23 mouse cellular contexts compared by ENCODE assay signal in the genomic region with DNA sequence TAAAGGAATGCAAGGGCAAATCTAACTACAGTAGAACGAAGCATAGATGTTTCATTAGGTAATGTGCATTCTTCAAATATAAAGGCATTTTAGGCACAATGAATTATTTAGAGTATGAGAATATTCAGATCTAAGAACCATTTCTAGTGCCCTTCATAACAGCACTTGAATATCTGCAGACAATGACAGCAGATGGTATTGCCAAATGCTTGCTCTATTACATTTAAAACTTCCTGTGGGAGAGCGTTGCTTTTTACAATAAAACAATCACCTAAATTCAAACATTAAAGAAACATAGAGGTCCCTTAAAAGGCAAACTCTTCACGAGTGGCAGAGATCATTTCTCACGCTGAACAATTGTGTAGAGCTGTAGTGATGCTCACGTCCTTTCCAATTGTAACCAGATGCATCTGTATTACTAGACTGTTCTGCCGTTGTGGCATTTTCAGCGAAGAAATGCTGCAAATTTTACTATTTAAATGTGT.
A peak's percentile ranks its signal among the peaks of the same experiment; 100 is the strongest.
DNase-seq lines count a peak whose midpoint lies in the region; ATAC-seq lines count a peak whose summit lies in the region.
"Had no signal": no experiment of that assay in that cellular context is flagged by ENCODE, and none has a peak within 500 bp of the region (broad histone marks: within the 10 kb centered on the region; RNA-seq: fewer than 3 reads in every experiment).

No protein-coding gene starts in this region.

- no peaks in the 10 kb centered on the region for H3K36me3 ChIP-seq in forebrain, embryonic 14.5 days (ENCODE audit: control insufficient read depth, insufficient read depth, low read length)
- no peaks in the 10 kb centered on the region for H3K36me3 ChIP-seq in forebrain, embryonic 12.5 days (replicated peaks)
- H3K36me3 ChIP-seq: embryonic facial prominence, embryonic 15.5 days; G1E; heart, embryonic 10.5 days; hindbrain, embryonic 13.5 days had no signal

- no peaks in the 10 kb centered on the region for H3K9me3 ChIP-seq in forebrain, embryonic 14.5 days (replicated peaks; ENCODE audit: control insufficient read depth, low read length)
- no peaks in the 10 kb centered on the region for H3K9me3 ChIP-seq in forebrain, embryonic 12.5 days
- H3K9me3 ChIP-seq: embryonic facial prominence, embryonic 15.5 days; G1E; heart, embryonic 10.5 days; hindbrain, embryonic 13.5 days had no signal

- no peak overlapping the region for H3K9ac ChIP-seq in forebrain, embryonic 14.5 days (ENCODE audit: low read length)
- H3K9ac ChIP-seq in forebrain, embryonic 12.5 days, result no peak overlapping the region
- H3K9ac ChIP-seq: embryonic facial prominence, embryonic 15.5 days; hindbrain, embryonic 13.5 days had no signal

- no peaks in the 10 kb centered on the region for H3K4me1 ChIP-seq in forebrain, embryonic 14.5 days (ENCODE audit: control insufficient read depth, insufficient read depth, low read length)
- H3K4me1 ChIP-seq in forebrain, embryonic 12.5 days, result no peaks in the 10 kb centered on the region
- H3K4me1 ChIP-seq: embryonic facial prominence, embryonic 15.5 days; heart, embryonic 10.5 days; hindbrain, embryonic 13.5 days had no signal

- no peak overlapping the region for H3K27ac ChIP-seq in forebrain, embryonic 14.5 days (ENCODE audit: low read depth, low read length)
- no peak overlapping the region for H3K27ac ChIP-seq in forebrain, embryonic 12.5 days
- H3K27ac ChIP-seq: embryonic facial prominence, embryonic 15.5 days; heart, embryonic 10.5 days; hindbrain, embryonic 13.5 days; hindbrain, postnatal 0 days had no signal

- H3K4me3 ChIP-seq in forebrain, embryonic 14.5 days (ENCODE audit: low read depth, low read length), result no peak overlapping the region
- no peak overlapping the region for H3K4me3 ChIP-seq in forebrain, embryonic 12.5 days (replicated peaks)
- H3K4me3 ChIP-seq: embryonic facial prominence, embryonic 15.5 days; erythroblast, embryonic 14.5 days; heart, embryonic 10.5 days; hindbrain, embryonic 13.5 days had no signal

- no peak overlapping the region for H3K4me2 ChIP-seq in forebrain, embryonic 14.5 days (ENCODE audit: low read length)
- no peak overlapping the region for H3K4me2 ChIP-seq in forebrain, embryonic 12.5 days
- H3K4me2 ChIP-seq: embryonic facial prominence, embryonic 15.5 days; hindbrain, embryonic 13.5 days had no signal

- no peak; the same call in 1 of the 2 replicates for ATAC-seq in forebrain, embryonic 14.5 days
- no peak for ATAC-seq in forebrain, embryonic 12.5 days (ENCODE audit: low FRiP score)
- ATAC-seq in frontal cortex, adult (ENCODE audit: low TSS enrichment), result peak; percentile 31; the same call in 1 of the 2 replicates
- ATAC-seq: CD4-positive, CD25-positive, alpha-beta regulatory T cell, adult 4 months; hindbrain, postnatal 0 days had no signal

- WGBS in forebrain, embryonic 14.5 days, result 78% methylated on average over 7 of the region's 7 CpGs
- 84% methylated on average over 7 of the region's 7 CpGs for WGBS in forebrain, embryonic 12.5 days

- H3K27me3 ChIP-seq in forebrain, embryonic 14.5 days (replicated peaks; ENCODE audit: control insufficient read depth, insufficient read depth, low read length), result no peaks in the 10 kb centered on the region
- no peaks in the 10 kb centered on the region for H3K27me3 ChIP-seq in forebrain, embryonic 12.5 days
- H3K27me3 ChIP-seq: embryonic facial prominence, embryonic 15.5 days; hindbrain, embryonic 13.5 days had no signal

- peak; percentile 16 for DNase-seq in forebrain, embryonic 14.5 days (ENCODE audit: low spot score)
- no peak for DNase-seq in frontal cortex, postnatal 25 days (ENCODE audit: low spot score in 2 of 2)
- DNase-seq in layer of hippocampus, adult 9-11 months, result peak; percentile 13
- peak; percentile 26 for DNase-seq in telencephalon, adult 2 months (ENCODE audit: low read depth, low spot score)
- no peak for DNase-seq in cerebellum, adult 11 months
- DNase-seq in ovary, postnatal 10 days (ENCODE audit: low spot score), result no peak
- DNase-seq: adrenal gland, postnatal 10 days; B cell, adult 2 months; cerebellum, adult 8-10 months; cerebellum, postnatal 14 days; embryo, embryonic 11 days; gastrocnemius, postnatal 10 days; heart, adult 18-20 months; heart, postnatal 10 days had no signal

Comparison
In these comparisons a context has a peak if more than half of its experiments do, and no peak if none do; other contexts are left out.
1. DNase-seq: peak in forebrain, embryonic 14.5 days (single experiment), layer of hippocampus, adult 9-11 months (single experiment) and telencephalon, adult 2 months (single experiment); none in frontal cortex, postnatal 25 days (0 of 2), cerebellum, adult 11 months (single experiment) and ovary, postnatal 10 days (single experiment).